Mouse (Mus musculus) bone marrow macrophage, adult 2 months (primary cell): ENCODE results near the gene Cldn24.

ENCODE experiments used
- CTCF ChIP-seq: IDR thresholded peaks from 2 replicates; pipeline ENCODE4 v1.5.1; 2012; ENCODE audit warnings: low read depth, mild to moderate bottlenecking, low read length, moderate library complexity
- POLR2A ChIP-seq: IDR thresholded peaks from 2 replicates; pipeline ENCODE4 v1.6.1; 2012; ENCODE audit warnings: mild to moderate bottlenecking, low read depth, low read length, borderline replicate concordance

GRCm38 (mm10) chr8:47847161-47847560 is 25.2 kb downstream of the Cldn24 start:
- TF ChIP-seq POLR2A (no peak), CTCF (no peak)
